Mouse (Mus musculus): ENCODE measurements around the gene Cryba4. TPM values are rescaled to one million over a fixed set of nuclear protein-coding genes. Genes with fewer than 3 reads are reported as not detected.

The Cryba4 gene
- polyA plus RNA-seq, 1 experiment from 2014 or later = 0.70 TPM

GRCm38 (mm10) chr5:112244275-112244562 is 8.1 kb downstream of the Cryba4 start:
- Histone ChIP-seq H3K27me3 (no peaks in the 10 kb centered on the region), H3K4me2 (peak overlapping the region; percentile 19; the same call in 1 of the 2 replicates), H3K4me3 (replicated peaks) (no peak overlapping the region), H3K9ac (no peak overlapping the region), H3K27ac (replicated peaks) (peak overlapping the region; percentile 6), H3K36me3 (replicated peaks) (no peaks in the 10 kb centered on the region), H3K9me3 (replicated peaks) (no peaks in the 10 kb centered on the region), H3K4me1 (replicated peaks) (peaks cover 48% of the 10 kb centered on the region)
- WGBS (ENCODE audit: insufficient replicate concordance) = 22% methylated on average over 1 of the region's 1 CpGs
- ATAC-seq (ENCODE audit: insufficient read depth) = peak; percentile 49

GRCm38 (mm10) chr5:112243539-112244274 is 8.6 kb downstream of the Cryba4 start:
- peak; percentile 44 for ATAC-seq (ENCODE audit: insufficient read depth)
- H3K4me3 ChIP-seq (replicated peaks) = no peak overlapping the region
- no peak overlapping the region for H3K9ac ChIP-seq
- 0 out of 2 replicates have a peak, but pooled peaks cover 3% of the 10 kb centered on the region for H3K27me3 ChIP-seq
- H3K4me2 ChIP-seq = peak overlapping the region; percentile 19; the same call in 1 of the 2 replicates
- H3K36me3 ChIP-seq (replicated peaks) = no peaks in the 10 kb centered on the region
- H3K9me3 ChIP-seq (replicated peaks) = no peaks in the 10 kb centered on the region
- peak overlapping the region; percentile 61 for H3K27ac ChIP-seq (replicated peaks)
- peaks cover 48% of the 10 kb centered on the region for H3K4me1 ChIP-seq (replicated peaks)
- WGBS (ENCODE audit: insufficient replicate concordance) = 35% methylated on average over 10 of the region's 10 CpGs

GRCm38 (mm10) chr5:112243041-112243440 is 9.3 kb downstream of the Cryba4 start:
- H3K4me3 ChIP-seq (replicated peaks) = no peak overlapping the region
- H3K9ac ChIP-seq = no peak overlapping the region
- WGBS (ENCODE audit: insufficient replicate concordance) = 56% methylated on average over 5 of the region's 5 CpGs
- no peak overlapping the region for H3K4me2 ChIP-seq
- H3K4me1 ChIP-seq (replicated peaks) = peaks cover 48% of the 10 kb centered on the region
- H3K36me3 ChIP-seq (replicated peaks) = no peaks in the 10 kb centered on the region
- no peak for ATAC-seq (ENCODE audit: insufficient read depth)
- no peaks in the 10 kb centered on the region for H3K9me3 ChIP-seq (replicated peaks)
- H3K27ac ChIP-seq (replicated peaks) = peak overlapping the region; percentile 61
- H3K27me3 ChIP-seq = peaks cover 10% of the 10 kb centered on the region; the same call in 1 of the 2 replicates

- peaks cover 48% of the 10 kb centered on the region for H3K4me1 ChIP-seq (replicated peaks)
- WGBS (ENCODE audit: insufficient replicate concordance) = 13% methylated on average over 5 of the region's 5 CpGs
- H3K27ac ChIP-seq (replicated peaks) = peak overlapping the region; percentile 61
- H3K27me3 ChIP-seq = peaks cover 16% of the 10 kb centered on the region
- no peak overlapping the region for H3K4me2 ChIP-seq
- H3K9ac ChIP-seq = no peak overlapping the region
- ATAC-seq (ENCODE audit: insufficient read depth) = peak; percentile 31; the same call in 1 of the 2 replicates
- H3K36me3 ChIP-seq (replicated peaks) = no peaks in the 10 kb centered on the region
- no peak overlapping the region for H3K4me3 ChIP-seq (replicated peaks)
- no peaks in the 10 kb centered on the region for H3K9me3 ChIP-seq (replicated peaks)
Measured at GRCm38 (mm10) chr5:112242361-112242778, 9.9 kb downstream of the Cryba4 start.

GRCm38 (mm10) chr5:112241849-112242248 is 10.5 kb downstream of the Cryba4 start:
- WGBS (ENCODE audit: insufficient replicate concordance) = 36% methylated on average over 2 of the region's 2 CpGs
- H3K9me3 ChIP-seq (replicated peaks) = no peaks in the 10 kb centered on the region
- peak overlapping the region; percentile 61 for H3K27ac ChIP-seq (replicated peaks)
- H3K27me3 ChIP-seq = peaks cover 21% of the 10 kb centered on the region
- no peak overlapping the region for H3K4me2 ChIP-seq
- H3K36me3 ChIP-seq (replicated peaks) = no peaks in the 10 kb centered on the region
- H3K9ac ChIP-seq = no peak overlapping the region
- H3K4me3 ChIP-seq (replicated peaks) = no peak overlapping the region
- no peak for ATAC-seq (ENCODE audit: insufficient read depth)
- H3K4me1 ChIP-seq (replicated peaks) = peaks cover 48% of the 10 kb centered on the region

GRCm38 (mm10) chr5:112240761-112241160 is 11.6 kb downstream of the Cryba4 start:
- peak overlapping the region; percentile 47 for H3K4me2 ChIP-seq
- peaks cover 21% of the 10 kb centered on the region for H3K27me3 ChIP-seq
- peaks cover 48% of the 10 kb centered on the region for H3K4me1 ChIP-seq (replicated peaks)
- H3K9me3 ChIP-seq (replicated peaks) = no peaks in the 10 kb centered on the region
- no peak overlapping the region for H3K4me3 ChIP-seq (replicated peaks)
- H3K27ac ChIP-seq (replicated peaks) = no peak overlapping the region
- no peaks in the 10 kb centered on the region for H3K36me3 ChIP-seq (replicated peaks)
- ATAC-seq (ENCODE audit: insufficient read depth) = peak; percentile 20
- H3K9ac ChIP-seq = no peak overlapping the region
- WGBS (ENCODE audit: insufficient replicate concordance) = 2% methylated on average over 10 of the region's 10 CpGs

- Histone ChIP-seq H3K27me3 (peaks cover 25% of the 10 kb centered on the region), H3K4me3 (replicated peaks) (no peak overlapping the region), H3K9me3 (replicated peaks) (no peaks in the 10 kb centered on the region), H3K4me2 (no peak overlapping the region), H3K4me1 (replicated peaks) (peaks cover 35% of the 10 kb centered on the region), H3K9ac (no peak overlapping the region), H3K36me3 (replicated peaks) (no peaks in the 10 kb centered on the region), H3K27ac (replicated peaks) (no peak overlapping the region)
- WGBS (ENCODE audit: insufficient replicate concordance) = 66% methylated on average over 3 of the region's 3 CpGs
- no peak for ATAC-seq (ENCODE audit: insufficient read depth)
Measured at GRCm38 (mm10) chr5:112238781-112239482, 13.4 kb downstream of the Cryba4 start.

- Histone ChIP-seq H3K27me3 (peaks cover 25% of the 10 kb centered on the region), H3K27ac (replicated peaks) (no peak overlapping the region), H3K9ac (no peak overlapping the region), H3K9me3 (replicated peaks) (no peaks in the 10 kb centered on the region), H3K36me3 (replicated peaks) (no peaks in the 10 kb centered on the region), H3K4me1 (replicated peaks) (peaks cover 26% of the 10 kb centered on the region), H3K4me3 (replicated peaks) (no peak overlapping the region), H3K4me2 (no peak overlapping the region)
- 59% methylated on average over 9 of the region's 9 CpGs for WGBS (ENCODE audit: insufficient replicate concordance)
- ATAC-seq (ENCODE audit: insufficient read depth) = no peak
Measured at GRCm38 (mm10) chr5:112237866-112238570, 14.3 kb downstream of the Cryba4 start.

GRCm38 (mm10) chr5:112237439-112237838 is 14.9 kb downstream of the Cryba4 start:
- Histone ChIP-seq H3K27me3 (peaks cover 25% of the 10 kb centered on the region), H3K36me3 (replicated peaks) (no peaks in the 10 kb centered on the region), H3K4me1 (replicated peaks) (peaks cover 20% of the 10 kb centered on the region), H3K9ac (no peak overlapping the region), H3K27ac (replicated peaks) (no peak overlapping the region), H3K9me3 (replicated peaks) (no peaks in the 10 kb centered on the region), H3K4me2 (no peak overlapping the region), H3K4me3 (replicated peaks) (no peak overlapping the region)
- WGBS (ENCODE audit: insufficient replicate concordance) = 11% methylated on average over 16 of the region's 16 CpGs
- no peak for ATAC-seq (ENCODE audit: insufficient read depth)

GRCm38 (mm10) chr5:112236631-112237030 is 15.7 kb downstream of the Cryba4 start:
- Histone ChIP-seq H3K27ac (replicated peaks) (no peak overlapping the region), H3K9ac (no peak overlapping the region), H3K9me3 (replicated peaks) (no peaks in the 10 kb centered on the region), H3K36me3 (replicated peaks) (no peaks in the 10 kb centered on the region), H3K4me2 (no peak overlapping the region), H3K4me3 (replicated peaks) (no peak overlapping the region), H3K27me3 (peaks cover 28% of the 10 kb centered on the region), H3K4me1 (replicated peaks) (peaks cover 12% of the 10 kb centered on the region)
- ATAC-seq (ENCODE audit: insufficient read depth) = no peak
- 45% methylated on average over 2 of the region's 2 CpGs for WGBS (ENCODE audit: insufficient replicate concordance)

- Histone ChIP-seq H3K4me1 (replicated peaks) (peaks cover 4% of the 10 kb centered on the region), H3K27me3 (peaks cover 36% of the 10 kb centered on the region), H3K4me3 (replicated peaks) (no peak overlapping the region), H3K9ac (no peak overlapping the region), H3K36me3 (replicated peaks) (no peaks in the 10 kb centered on the region), H3K27ac (replicated peaks) (no peak overlapping the region), H3K9me3 (replicated peaks) (no peaks in the 10 kb centered on the region), H3K4me2 (no peak overlapping the region)
- no peak for ATAC-seq (ENCODE audit: insufficient read depth)
- 56% methylated on average over 5 of the region's 5 CpGs for WGBS (ENCODE audit: insufficient replicate concordance)
Measured at GRCm38 (mm10) chr5:112235806-112236205, 16.5 kb downstream of the Cryba4 start.

Data from liver, embryonic 15.5 days (tissue).